Mouse (Mus musculus): ENCODE data around the gene Ttc17.

DNA sequence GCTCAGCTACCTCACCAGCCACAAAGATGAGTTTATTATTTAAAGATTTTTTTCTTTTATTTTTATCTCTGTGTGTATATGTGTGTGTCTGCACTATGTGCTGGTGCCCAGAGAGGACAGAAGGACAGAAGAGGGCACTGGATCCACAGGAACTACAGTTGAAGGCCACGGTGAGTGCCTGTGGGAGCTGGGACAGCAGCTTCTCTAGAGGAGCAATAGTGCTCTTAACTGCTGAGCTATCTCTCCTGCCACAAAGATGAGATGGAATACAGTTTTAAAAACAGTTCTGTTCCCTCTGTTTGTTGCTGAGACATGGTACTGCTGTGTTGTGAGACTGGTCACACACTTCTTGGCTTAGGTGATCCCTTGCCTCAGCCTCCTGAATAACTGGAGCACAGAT, 22.0 kb upstream of the Ttc17 start:
- TF ChIP-seq CTCF (IDR thresholded peaks at IDR 0.05; ENCODE audit: low read depth, low read length) (no peak), POLR2A (IDR thresholded peaks at IDR 0.05; ENCODE audit: borderline replicate concordance, low read depth, low read length) (no peak)
